Mouse (Mus musculus) layer of hippocampus, postnatal 14 days (tissue): Measurements from ENCODE around the gene Fbxo24. TPM values are rescaled to one million over a fixed set of nuclear protein-coding genes. Genes with fewer than 3 reads are reported as not detected.

Experiments
- DNase-seq, 2 experiments: peaks; one replicate each; pipeline ENCODE4 v3.0.0; 2021 to 2022; ENCODE audit warnings: low spot score in 2 of 2, mixed read lengths in 1 of 2
- total RNA-seq, 2 experiments: library from RNA; stranded (reverse); gene quantifications; 2 replicates each; pipeline ENCODE4 v1.2.3; 2021

Fbxo24 gene
- total RNA-seq, 2 experiments from 2014 or later = 0.17 to 0.37 TPM

DNA sequence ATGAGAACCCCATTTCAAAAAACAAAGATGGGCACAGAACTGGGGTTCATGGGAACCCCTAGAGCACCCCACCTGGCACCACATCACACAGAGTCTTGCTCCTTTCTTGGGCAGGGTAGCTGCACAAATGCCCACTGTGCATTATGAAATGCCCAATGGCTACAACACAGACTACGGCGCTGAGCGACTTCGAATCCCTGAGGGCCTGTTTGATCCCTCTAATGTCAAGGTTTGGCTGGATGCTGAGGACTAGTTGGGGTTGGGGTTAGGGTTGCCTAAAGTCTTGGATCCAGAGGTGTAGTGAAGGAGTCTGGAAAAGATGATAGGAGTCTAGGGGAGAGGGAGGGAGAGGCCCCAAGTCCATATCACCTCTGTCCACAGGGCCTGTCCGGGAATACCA, 62.4 kb downstream of the Fbxo24 start:
- DNase-seq = no peak

DNA sequence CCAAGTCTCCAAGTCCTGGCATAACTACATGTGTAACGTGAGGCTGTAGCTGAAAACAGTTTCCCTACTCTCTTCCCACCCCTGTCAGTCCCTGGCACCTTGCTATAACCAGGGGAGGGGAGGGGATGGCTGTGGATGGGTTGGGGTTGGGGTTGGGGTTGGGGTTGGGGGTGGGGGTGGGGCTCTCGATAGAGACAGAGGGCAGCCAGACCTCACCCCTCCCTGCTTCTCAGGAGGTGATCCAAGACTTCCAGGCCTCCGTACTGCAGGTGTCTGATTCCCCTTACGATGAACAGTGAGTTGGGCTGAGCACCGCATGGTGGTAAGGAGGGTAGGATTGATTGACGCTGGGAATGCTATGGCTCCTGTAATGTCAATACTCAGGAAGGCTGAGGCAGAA, 63.1 kb downstream of the Fbxo24 start:
- no peak for DNase-seq

DNA sequence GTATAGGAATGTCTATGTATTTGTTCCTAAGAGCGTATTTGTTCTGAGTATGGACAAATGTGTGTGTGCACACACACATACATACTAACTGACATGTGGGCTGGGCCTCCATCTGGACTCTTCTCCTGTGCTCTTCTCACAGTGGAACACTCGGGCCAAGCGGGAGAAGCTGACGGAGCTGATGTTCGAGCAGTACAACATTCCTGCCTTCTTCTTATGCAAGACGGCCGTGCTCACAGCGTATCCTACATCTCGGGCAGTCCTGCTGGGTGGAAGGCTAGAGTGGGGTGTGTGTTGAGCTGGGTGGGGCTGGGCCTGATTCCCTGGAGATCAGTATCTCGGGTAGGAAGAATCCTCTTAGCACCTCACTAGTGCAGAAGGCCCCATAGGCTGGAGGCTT, 65.8 kb downstream of the Fbxo24 start:
- peak in 1 of 2 experiments; percentile 43 for DNase-seq

Other genes with a start within 250 kb of the Fbxo24 start
- under 1 TPM; 0.21 to 0.57 TPM for gene Zan, start 151.9 kb downstream of the Fbxo24 start, total RNA-seq
- 10 to 100 TPM; 32.9 to 37.1 TPM for gene Pop7, start 126.5 kb downstream of the Fbxo24 start, total RNA-seq
- 10 to 100 TPM; 40.5 to 48.8 TPM for gene Gigyf1, start 110.5 kb downstream of the Fbxo24 start, total RNA-seq
- gene Epo, start 95.8 kb downstream of the Fbxo24 start, total RNA-seq = not detected
- gene Gnb2, start 95.5 kb downstream of the Fbxo24 start, total RNA-seq = 100 to 1,000 TPM; 704 to 770 TPM
- gene Actl6b, start 75.5 kb downstream of the Fbxo24 start, total RNA-seq = 100 to 1,000 TPM; 128 to 133 TPM
- gene Tfr2, start 59.2 kb downstream of the Fbxo24 start, total RNA-seq = 10 to 100 TPM; 10.9 to 15.5 TPM
- 10 to 100 TPM; 36.7 to 40.0 TPM for gene Mospd3, start 27.9 kb downstream of the Fbxo24 start, total RNA-seq
- 10 to 100 TPM in 1 of 2 experiments, 1 to 10 TPM in 1; 6.9 to 13.6 TPM for gene Pcolce, start 15.2 kb downstream of the Fbxo24 start, total RNA-seq
- gene Lrch4, start 119 bp upstream of the Fbxo24 start, total RNA-seq = 10 to 100 TPM; 14.7 to 19.5 TPM
- gene Gm20605, start 173 bp upstream of the Fbxo24 start, total RNA-seq = 10 to 100 TPM; 11.0 to 14.7 TPM
- 1 to 10 TPM; 6.3 to 6.6 TPM for gene Sap25, start 12.3 kb upstream of the Fbxo24 start, total RNA-seq
- not detected for gene Irs3, start 16.7 kb upstream of the Fbxo24 start, total RNA-seq
- 10 to 100 TPM; 51.7 to 56.5 TPM for gene Agfg2, start 55.7 kb upstream of the Fbxo24 start, total RNA-seq
- 10 to 100 TPM; 73.9 to 75.0 TPM for gene Nyap1, start 112.6 kb upstream of the Fbxo24 start, total RNA-seq
- gene Tsc22d4, start 116.7 kb upstream of the Fbxo24 start, total RNA-seq = 100 to 1,000 TPM; 213 to 225 TPM
- gene Ppp1r35, start 149.8 kb upstream of the Fbxo24 start, total RNA-seq = 10 to 100 TPM; 24.2 to 27.3 TPM
- 10 to 100 TPM; 33.4 to 42.0 TPM for gene Mepce, start 158.7 kb upstream of the Fbxo24 start, total RNA-seq
- 1 to 10 TPM; 5.0 to 5.7 TPM for gene Zcwpw1, start 158.8 kb upstream of the Fbxo24 start, total RNA-seq
- gene Pilra, start 207.3 kb upstream of the Fbxo24 start, total RNA-seq = under 1 TPM; 0.32 to 0.62 TPM
- not detected for gene Pilrb1, start 229.1 kb upstream of the Fbxo24 start, total RNA-seq
- gene Pilrb2, start 242.8 kb upstream of the Fbxo24 start, total RNA-seq = not detected